Mouse (Mus musculus): Measurements from ENCODE around the gene Serac1.

- no peak for TF ChIP-seq CTCF (conservative IDR thresholded peaks at IDR 0.05; ENCODE audit: insufficient read depth, insufficient read length, low read depth, low read length)
- TF ChIP-seq POLR2A (IDR thresholded peaks at IDR 0.05; ENCODE audit: low read depth, low read length), result no peak
Measured at GRCm38 (mm10) chr17:6002563-6002962, 77.0 kb downstream of the Serac1 start.
